Mouse (Mus musculus) naive thymus-derived CD4-positive, alpha-beta T cell, adult 2 months (primary cell): ENCODE measurements around the gene Tbc1d16.

Experiments used
- DNase-seq: peaks from one replicate; pipeline ENCODE4 v3.0.0-alpha.2; 2011; ENCODE audit warnings: low read depth

Tbc1d16 gene

GRCm38 (mm10) chr11:119207986-119208385, 20.3 kb downstream of the Tbc1d16 start:
- no peak for DNase-seq

GRCm38 (mm10) chr11:119206562-119206961, 21.7 kb downstream of the Tbc1d16 start:
- DNase-seq = peak; percentile 74

DNA sequence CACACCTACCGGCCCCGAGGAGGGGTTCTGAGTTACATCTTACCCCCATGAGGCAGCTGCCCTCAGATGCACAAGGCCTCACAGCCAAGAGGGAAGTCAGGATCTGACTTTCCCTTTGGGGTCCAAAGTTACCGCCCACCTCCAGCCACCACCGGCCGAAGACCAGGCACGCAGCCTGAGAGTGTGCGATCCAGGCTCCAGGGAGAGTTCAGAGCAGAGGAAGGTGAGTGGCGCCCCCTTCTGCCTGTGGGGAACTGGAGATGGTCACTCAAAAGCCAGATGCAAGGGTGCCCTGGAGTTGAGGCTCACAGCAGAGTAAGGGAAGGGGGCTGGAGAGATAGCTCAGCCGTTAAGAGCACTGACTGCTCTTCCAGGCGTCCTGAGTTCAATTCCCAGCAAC, 22.6 kb downstream of the Tbc1d16 start:
- DNase-seq = no peak

DNA sequence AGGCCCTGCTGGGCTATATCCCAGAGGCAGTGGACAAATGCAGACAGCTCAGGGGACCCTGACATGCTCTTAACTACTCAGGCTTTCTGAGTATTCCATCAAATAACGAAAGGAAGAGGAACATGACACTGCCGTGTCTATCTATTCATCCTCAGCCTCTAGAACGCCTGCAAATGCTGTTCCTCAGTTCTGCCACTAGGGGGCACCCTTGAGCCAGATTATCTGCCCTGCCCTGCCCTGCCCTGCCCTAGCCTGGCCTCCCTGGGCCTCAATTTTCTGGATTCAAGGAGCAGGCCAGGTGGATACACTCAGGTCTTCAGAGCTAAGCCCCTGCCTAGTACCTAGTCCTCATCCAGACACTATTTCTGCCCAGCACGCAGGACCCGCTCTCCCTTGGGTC, 24.9 kb downstream of the Tbc1d16 start:
- DNase-seq = peak; percentile 56

- no peak for DNase-seq
Observed at GRCm38 (mm10) chr11:119199233-119199601, 29.1 kb downstream of the Tbc1d16 start.

DNA sequence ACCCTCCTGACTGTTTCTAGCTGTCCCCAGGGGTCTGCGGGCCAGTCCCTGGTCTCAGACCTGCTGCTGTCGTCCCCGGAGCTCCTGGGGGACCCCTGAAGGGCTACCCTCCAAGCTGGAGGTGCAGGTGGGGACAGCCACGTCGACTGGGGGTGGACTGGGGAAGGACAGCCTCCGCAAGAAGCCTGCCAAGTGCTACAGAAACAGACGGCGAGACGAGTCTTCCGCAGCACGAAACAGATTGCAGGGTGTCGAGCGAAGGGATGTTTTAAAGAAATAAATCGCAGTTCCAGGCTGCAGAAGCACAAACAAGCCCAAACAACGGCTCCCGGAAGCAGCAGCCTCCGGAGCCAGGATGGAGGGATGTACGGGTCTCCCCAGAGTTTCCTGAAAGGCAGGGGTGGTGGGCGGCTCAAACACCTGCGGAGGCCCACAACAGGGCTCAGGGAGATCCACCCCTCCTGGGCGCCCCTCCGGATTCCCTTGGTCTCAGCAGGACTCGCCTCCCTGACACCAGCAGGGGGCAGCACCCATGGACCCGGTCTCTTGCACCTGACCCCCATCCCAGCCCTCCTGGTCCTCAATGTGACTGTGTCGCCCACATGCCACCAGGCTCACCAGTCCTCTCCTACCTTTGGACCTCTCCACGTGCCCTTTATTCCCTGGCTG, 29.6 kb downstream of the Tbc1d16 start:
- peak; percentile 62 for DNase-seq

GRCm38 (mm10) chr11:119197618-119198563, 30.4 kb downstream of the Tbc1d16 start:
- DNase-seq = no peak

DNA sequence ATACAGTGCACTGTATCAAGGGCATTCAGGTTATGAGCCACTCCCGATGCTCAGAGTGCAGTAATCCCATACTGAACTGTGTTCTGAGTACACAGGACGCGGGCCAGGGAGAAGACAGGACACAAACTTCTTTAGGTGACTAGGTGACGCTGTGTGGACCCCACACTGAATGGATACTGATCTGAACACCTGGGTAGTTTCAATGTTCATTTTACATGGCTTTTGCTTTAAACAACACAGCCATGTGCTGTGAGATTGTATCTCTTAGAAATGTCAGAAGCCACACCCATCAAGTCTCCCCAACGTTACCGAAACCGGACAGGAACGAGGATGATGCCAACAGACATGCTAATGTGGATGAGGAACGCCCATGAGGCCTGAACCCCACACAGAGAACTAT, 35.7 kb downstream of the Tbc1d16 start:
- DNase-seq = no peak

- no peak for DNase-seq
Observed at GRCm38 (mm10) chr11:119192176-119192575, 36.1 kb downstream of the Tbc1d16 start.

DNA sequence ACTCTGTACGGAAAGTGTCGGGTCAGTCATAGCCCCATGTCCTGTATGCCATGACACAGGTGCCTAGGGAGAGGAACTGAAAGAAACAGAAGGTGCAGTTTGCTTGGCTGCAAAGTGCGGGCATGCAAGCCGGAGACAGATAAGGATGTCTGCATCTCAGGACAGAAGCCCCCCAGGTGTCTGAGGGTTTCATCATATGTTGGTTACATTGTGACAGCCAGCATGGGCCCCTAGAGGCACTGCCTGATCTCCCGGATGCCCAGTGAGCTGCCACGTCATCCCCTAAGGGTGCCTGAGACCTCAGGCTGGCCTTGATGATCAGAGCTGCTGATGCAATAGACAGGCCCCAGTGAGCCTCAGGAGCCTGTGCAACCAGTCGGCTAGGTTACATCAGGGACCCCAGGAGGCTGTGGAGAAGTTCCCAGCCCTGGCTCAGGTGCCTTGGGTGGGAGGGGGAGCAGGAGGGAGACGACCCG, 36.7 kb downstream of the Tbc1d16 start:
- DNase-seq = no peak

GRCm38 (mm10) chr11:119190498-119190897, 37.8 kb downstream of the Tbc1d16 start:
- peak; percentile 80 for DNase-seq

DNA sequence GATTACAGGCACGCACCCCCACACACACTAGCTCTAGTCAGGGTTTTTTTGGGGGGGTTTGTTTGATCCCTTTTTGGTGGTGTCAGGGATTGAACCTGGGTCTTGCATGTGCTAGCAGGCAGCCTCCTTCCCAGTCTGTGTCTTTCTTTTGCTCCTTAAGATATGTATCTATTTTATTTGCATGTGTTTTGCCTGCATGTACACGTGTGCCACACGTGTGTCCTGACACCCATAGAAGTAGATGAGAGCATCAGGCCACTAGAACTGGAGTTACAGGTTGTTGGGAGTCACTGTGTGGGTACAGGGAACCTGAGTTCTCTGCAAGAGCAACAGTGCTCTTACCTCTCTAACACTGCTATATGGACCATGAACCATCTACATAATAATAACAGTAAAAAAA, 39.0 kb downstream of the Tbc1d16 start:
- peak; percentile 29 for DNase-seq

- DNase-seq = peak; percentile 26
Observed at GRCm38 (mm10) chr11:119188389-119188788, 39.9 kb downstream of the Tbc1d16 start.

DNA sequence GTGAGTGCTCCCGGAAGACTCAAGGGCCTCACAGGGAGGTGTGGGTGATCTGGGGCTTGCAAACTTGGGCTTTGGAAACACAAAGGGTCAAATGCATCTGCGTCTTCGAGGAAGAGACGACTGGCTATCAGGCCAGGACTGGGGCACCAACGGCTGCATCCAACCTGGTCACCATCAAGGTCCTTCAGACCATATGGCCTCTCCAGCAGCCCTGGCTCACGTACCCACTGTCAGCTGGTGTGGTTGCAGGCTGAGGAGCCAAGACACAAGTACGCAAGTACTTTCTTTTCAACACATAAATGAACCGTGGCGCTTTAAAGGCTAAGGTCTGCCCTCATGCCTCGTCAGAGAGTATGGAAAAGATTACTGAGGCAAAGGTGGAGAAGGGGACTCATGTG, 40.5 kb downstream of the Tbc1d16 start:
- no peak for DNase-seq

DNA sequence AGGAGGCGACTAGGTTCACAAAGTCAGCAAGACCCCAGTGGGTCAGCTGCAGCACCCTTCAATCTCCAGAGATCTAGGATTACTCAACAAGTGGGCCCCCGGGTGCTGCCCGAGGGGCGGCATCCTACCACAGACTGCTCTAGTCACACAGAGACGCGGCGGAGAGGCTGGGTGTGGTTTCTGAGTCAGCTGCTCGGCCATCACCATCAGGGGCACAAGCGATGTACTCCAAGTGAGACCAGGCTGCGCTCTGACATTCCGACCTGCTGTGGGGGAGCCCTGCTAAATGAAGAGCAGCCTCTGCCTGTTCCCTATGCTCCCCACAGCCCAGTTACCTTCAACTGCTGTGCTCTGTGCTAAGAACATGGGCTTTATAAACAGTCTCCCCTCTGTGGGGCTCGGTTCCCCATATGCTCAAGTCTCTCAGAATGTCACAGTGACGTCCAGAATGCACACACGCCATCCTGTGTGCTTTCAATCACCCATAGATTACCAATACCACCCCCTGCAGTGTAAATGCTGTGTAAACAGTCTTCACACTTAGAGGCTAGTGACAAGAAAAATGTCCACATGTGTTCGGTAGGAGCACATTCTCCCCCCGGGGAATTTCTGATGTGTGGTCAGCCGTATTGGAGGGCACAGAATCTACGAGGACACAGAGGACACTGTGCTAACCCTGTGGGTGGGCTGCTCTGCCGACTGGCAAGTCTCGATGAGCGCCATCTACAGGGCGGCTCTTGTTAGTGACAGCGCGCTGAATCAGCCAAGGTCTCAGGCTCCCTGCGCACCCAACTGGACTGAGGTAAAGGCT, 41.1 kb downstream of the Tbc1d16 start:
- DNase-seq = peak; percentile 89

GRCm38 (mm10) chr11:119186381-119186780, 41.9 kb downstream of the Tbc1d16 start:
- no peak for DNase-seq

DNA sequence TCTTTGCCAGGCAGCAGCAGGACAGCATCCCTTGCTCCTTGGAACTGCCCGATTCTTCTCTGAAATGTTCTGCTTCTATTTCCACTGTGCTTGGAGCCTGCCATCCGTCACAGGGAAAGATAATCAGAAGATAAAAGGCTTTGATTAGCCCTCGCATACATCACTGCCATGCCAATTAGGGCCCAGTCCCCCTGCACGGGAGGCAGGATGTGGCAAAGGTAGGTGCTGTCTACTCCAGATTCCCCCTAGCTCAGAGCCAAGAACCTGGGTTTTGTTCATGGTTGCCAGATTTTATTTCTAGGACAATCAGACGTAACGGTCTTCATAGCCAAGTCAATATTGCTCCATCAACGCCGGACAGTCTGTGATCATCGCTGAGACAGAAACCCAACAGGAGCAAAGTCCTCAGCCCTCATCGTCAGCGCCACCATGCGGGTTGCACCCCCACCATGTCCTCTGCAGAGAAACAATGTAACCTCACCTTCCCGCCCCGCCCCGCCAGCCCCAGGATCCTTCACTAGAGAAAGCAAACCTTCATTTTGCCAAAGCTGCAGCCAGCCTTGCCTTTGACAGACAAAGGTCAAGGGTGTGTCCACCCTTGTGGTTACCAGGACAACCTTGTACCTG, 44.5 kb downstream of the Tbc1d16 start:
- peak; percentile 61 for DNase-seq

DNA sequence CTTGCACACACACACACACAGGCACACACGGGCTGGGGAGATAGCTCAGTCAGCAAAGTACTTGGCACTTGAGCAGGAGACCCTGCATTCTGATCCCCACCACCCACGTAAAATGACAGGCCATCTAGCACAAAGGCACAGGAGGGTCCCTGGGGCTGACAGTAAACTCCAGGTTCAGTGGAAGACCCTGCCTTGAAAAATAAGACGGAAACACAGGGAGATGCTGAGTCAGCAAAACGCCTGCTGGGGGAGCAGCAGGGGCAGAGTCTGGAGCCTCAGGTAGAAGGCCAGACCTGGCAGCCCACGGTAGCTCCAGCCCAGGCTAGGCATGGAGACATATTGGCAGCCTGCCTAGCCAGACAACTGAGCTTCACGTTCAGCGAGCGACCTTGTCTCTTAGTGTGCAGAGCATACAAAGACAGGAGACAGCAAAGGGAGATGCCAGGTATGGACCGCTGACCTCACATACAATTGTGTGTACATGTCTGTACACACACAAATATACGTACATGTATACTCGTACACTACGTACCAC, 46.4 kb downstream of the Tbc1d16 start:
- DNase-seq = no peak

GRCm38 (mm10) chr11:119180824-119181582, 47.3 kb downstream of the Tbc1d16 start:
- peak; percentile 41 for DNase-seq

DNA sequence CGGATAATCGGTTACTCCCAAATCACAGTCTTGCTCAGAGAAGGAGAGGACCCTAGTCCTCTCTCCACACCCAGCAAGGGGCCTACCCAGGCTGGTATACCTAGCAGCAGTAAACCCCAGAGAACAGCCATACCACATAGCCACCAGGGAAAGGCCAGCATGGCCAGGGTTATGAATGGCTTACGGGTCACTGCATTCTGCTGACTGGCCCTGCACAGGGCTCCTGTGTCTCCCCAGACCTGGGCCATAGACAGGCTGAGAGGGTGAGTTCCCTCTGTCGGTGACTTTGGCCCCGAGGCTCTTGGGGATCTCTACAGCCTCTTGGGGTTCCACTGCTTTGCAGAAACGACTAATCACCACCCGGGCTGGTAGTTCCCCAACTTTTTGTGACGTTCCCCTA, 50.0 kb downstream of the Tbc1d16 start:
- no peak for DNase-seq
